Mouse (Mus musculus): Measurements from ENCODE around the gene Sgk1. TPM values are rescaled to one million over a fixed set of nuclear protein-coding genes. Genes with fewer than 3 reads are reported as not detected.
A peak's percentile ranks its signal among the peaks of the same experiment; 100 is the strongest.

Gene Sgk1
- polyA plus RNA-seq, 1 experiment from 2014 or later = 40.0 TPM

- no peaks in the 10 kb centered on the region for H3K9me3 ChIP-seq
These were observed 25.0 kb downstream of the Sgk1 start for GRCm38 (mm10) chr10:21906894-21907446.

DNA sequence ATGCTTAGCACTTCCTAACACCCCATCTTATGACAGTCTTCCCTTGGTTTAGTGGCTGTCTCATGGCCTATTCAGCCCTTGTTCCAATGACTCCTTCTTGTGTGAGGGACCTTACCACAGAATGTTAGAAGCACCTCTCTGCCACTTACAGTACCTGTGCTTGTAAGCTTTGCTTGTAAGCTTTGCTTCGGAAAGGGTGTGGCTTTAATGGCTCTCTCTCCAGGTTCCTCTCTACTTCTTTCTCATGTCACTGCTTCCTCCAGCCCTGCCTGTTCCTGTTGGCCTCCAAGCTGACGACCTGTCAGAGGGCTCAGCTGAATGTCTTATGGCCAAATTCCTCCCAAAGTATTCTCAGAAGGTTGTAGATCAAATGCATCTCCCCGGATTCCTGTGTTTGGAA, 25.8 kb downstream of the Sgk1 start:
- ATAC-seq (ENCODE audit: low FRiP score) = no peak
- WGBS = 69% methylated on average over 3 of the region's 3 CpGs
- H3K27ac ChIP-seq = no peak overlapping the region
- no peak overlapping the region for H3K4me2 ChIP-seq
- H3K4me1 ChIP-seq (replicated peaks) = no peaks in the 10 kb centered on the region
- no peaks in the 10 kb centered on the region; the same call in 1 of the 2 replicates for H3K36me3 ChIP-seq
- H3K4me3 ChIP-seq = no peak overlapping the region
- H3K9me3 ChIP-seq = no peaks in the 10 kb centered on the region
- H3K27me3 ChIP-seq = no peaks in the 10 kb centered on the region
- no peak overlapping the region for H3K9ac ChIP-seq

More at GRCm38 (mm10) chr10:21906894-21907446, 25.0 kb downstream of the Sgk1 start:
- H3K36me3 ChIP-seq = no peaks in the 10 kb centered on the region; the same call in 1 of the 2 replicates
- H3K9ac ChIP-seq = no peak overlapping the region
- H3K27me3 ChIP-seq = no peaks in the 10 kb centered on the region
- 26% methylated on average over 5 of the region's 5 CpGs for WGBS
- no peaks in the 10 kb centered on the region for H3K4me1 ChIP-seq (replicated peaks)
- H3K4me2 ChIP-seq = no peak overlapping the region
- no peak overlapping the region for H3K4me3 ChIP-seq
- ATAC-seq (ENCODE audit: low FRiP score) = no peak
- H3K27ac ChIP-seq = no peak overlapping the region

- Histone ChIP-seq H3K9me3 (no peaks in the 10 kb centered on the region), H3K4me1 (replicated peaks) (no peaks in the 10 kb centered on the region)
- 94% methylated on average over 1 of the region's 1 CpGs for WGBS
These were observed 26.7 kb downstream of the Sgk1 start for GRCm38 (mm10) chr10:21908686-21909085.

GRCm38 (mm10) chr10:21910334-21910733, 28.4 kb downstream of the Sgk1 start:
- Histone ChIP-seq H3K9ac (no peak overlapping the region), H3K4me3 (no peak overlapping the region), H3K9me3 (no peaks in the 10 kb centered on the region), H3K4me1 (replicated peaks) (0 out of 2 replicates have a peak, but pooled peaks cover 4% of the 10 kb centered on the region), H3K27me3 (no peaks in the 10 kb centered on the region), H3K27ac (no peak overlapping the region), H3K4me2 (no peak overlapping the region), H3K36me3 (no peaks in the 10 kb centered on the region)
- no peak for ATAC-seq (ENCODE audit: low FRiP score)
- 91% methylated on average over 9 of the region's 9 CpGs for WGBS

More at GRCm38 (mm10) chr10:21908686-21909085, 26.7 kb downstream of the Sgk1 start:
- Histone ChIP-seq H3K9ac (no peak overlapping the region), H3K4me2 (no peak overlapping the region), H3K4me3 (no peak overlapping the region), H3K36me3 (no peaks in the 10 kb centered on the region), H3K27me3 (no peaks in the 10 kb centered on the region), H3K27ac (no peak overlapping the region)
- no peak for ATAC-seq (ENCODE audit: low FRiP score)

DNA sequence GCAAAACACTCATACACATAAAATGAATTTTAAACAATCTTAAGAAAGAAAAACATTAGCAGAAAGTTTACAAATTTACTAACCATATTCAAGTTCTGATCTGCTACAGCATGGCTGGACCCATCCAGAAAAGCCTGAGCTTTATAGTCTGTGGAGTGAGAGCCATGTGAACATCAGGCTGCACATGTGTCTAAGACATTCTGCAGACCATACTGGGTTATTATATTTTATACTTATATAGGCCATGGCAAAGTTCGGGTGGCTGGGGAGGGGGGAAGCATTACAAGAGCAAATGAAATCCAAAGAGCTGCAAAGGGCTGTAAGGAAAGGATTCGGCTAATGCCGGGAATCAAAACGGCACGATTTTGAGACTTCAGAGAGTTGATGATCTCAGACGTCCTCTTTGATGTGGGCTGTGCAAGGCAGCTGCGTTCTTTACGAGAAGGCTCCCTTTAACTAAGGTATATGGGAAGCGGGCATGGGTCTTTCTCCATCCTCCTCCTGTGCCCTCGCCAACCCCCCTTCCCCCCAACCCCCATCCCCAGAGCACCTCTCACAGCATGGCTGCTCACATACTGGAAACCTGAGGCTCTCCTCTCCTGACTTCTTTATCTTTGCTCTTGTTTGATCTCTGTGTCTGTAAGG, 29.4 kb downstream of the Sgk1 start:
- WGBS = 82% methylated on average over 10 of the region's 10 CpGs
- no peaks in the 10 kb centered on the region for H3K27me3 ChIP-seq
- H3K4me2 ChIP-seq = no peak overlapping the region
- H3K9ac ChIP-seq = no peak overlapping the region
- ATAC-seq (ENCODE audit: low FRiP score) = no peak
- H3K27ac ChIP-seq = no peak overlapping the region
- 0 out of 2 replicates have a peak, but pooled peaks cover 4% of the 10 kb centered on the region for H3K4me1 ChIP-seq (replicated peaks)
- no peak overlapping the region for H3K4me3 ChIP-seq
- H3K9me3 ChIP-seq = no peaks in the 10 kb centered on the region
- no peaks in the 10 kb centered on the region for H3K36me3 ChIP-seq

DNA sequence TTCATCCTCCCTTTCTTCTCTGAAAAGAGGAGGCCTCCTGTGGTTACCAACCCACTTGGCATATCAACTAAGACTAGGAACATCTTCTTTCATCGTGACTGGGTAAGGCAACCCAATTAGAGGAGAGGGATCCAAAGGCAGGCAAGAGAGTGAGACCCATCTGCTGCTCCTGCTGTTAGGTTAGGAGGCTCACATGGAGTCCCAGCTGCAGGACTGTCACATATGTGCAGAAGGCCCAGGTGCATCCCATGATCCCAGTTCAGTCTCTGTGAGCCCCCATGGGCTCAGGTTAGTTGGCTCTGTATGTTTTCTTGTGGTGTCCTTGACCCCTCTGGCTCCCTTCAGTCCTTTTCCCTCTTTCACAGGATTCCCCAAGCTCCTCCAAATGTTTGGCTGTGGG, 32.8 kb downstream of the Sgk1 start:
- H3K27ac ChIP-seq = peak overlapping the region; percentile 30; the same call in 1 of the 2 replicates
- 3% methylated on average over 1 of the region's 1 CpGs for WGBS
- 0 out of 2 replicates have a peak, but pooled peaks cover 4% of the 10 kb centered on the region for H3K4me1 ChIP-seq (replicated peaks)
- H3K9ac ChIP-seq = no peak overlapping the region
- ATAC-seq (ENCODE audit: low FRiP score) = peak; percentile 57; the same call in 1 of the 2 replicates
- no peaks in the 10 kb centered on the region for H3K36me3 ChIP-seq
- no peak overlapping the region for H3K4me3 ChIP-seq
- H3K9me3 ChIP-seq = no peaks in the 10 kb centered on the region
- no peak overlapping the region for H3K4me2 ChIP-seq
- H3K27me3 ChIP-seq = no peaks in the 10 kb centered on the region

- Histone ChIP-seq H3K9ac (no peak overlapping the region), H3K9me3 (no peaks in the 10 kb centered on the region), H3K4me2 (no peak overlapping the region), H3K27ac (no peak overlapping the region), H3K4me3 (no peak overlapping the region), H3K27me3 (no peaks in the 10 kb centered on the region), H3K4me1 (replicated peaks) (0 out of 2 replicates have a peak, but pooled peaks cover 4% of the 10 kb centered on the region), H3K36me3 (no peaks in the 10 kb centered on the region)
- WGBS = 84% methylated on average over 11 of the region's 11 CpGs
- ATAC-seq (ENCODE audit: low FRiP score) = no peak
These were observed 34.5 kb downstream of the Sgk1 start for GRCm38 (mm10) chr10:21916301-21917071.

DNA sequence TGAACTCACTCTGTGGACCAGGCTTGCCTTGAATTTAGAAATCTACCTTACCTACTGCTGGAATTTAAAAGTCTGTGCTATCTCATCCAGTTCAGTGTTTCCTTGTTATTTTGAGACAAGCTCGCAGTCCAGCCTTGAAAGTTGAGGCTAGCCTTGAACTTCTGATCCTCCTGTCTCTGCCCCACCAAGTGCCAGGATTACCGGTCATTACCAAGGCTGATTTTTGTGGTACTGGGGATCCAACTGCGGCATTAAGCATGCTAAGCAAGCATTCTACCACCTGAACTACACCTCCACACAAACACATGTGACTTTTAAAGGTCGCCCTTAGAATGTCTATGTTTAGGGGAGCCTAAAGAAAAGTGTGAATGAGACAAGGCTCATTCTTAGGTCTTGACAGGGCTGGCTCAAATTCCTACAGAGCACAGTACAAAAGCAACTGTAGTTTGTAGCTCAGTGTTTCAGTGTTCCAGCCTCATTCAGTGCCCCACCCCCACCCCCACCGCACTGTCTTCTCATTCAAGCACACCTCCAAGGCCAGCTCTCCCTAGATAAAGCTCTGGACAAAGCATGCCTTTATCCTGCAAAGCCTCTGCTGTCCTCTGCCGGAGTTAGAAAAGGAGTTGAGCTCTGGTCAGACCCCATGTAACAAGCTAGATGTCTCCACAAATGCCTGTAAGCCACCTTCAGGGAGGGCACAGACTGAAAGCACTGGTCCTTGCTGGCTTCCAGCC, 36.2 kb downstream of the Sgk1 start:
- WGBS = 85% methylated on average over 6 of the region's 6 CpGs
- Histone ChIP-seq H3K36me3 (no peaks in the 10 kb centered on the region), H3K27me3 (no peaks in the 10 kb centered on the region), H3K4me1 (replicated peaks) (peaks cover 19% of the 10 kb centered on the region), H3K4me2 (no peak overlapping the region), H3K4me3 (no peak overlapping the region), H3K27ac (no peak overlapping the region), H3K9ac (no peak overlapping the region), H3K9me3 (no peaks in the 10 kb centered on the region)
- no peak for ATAC-seq (ENCODE audit: low FRiP score)

DNA sequence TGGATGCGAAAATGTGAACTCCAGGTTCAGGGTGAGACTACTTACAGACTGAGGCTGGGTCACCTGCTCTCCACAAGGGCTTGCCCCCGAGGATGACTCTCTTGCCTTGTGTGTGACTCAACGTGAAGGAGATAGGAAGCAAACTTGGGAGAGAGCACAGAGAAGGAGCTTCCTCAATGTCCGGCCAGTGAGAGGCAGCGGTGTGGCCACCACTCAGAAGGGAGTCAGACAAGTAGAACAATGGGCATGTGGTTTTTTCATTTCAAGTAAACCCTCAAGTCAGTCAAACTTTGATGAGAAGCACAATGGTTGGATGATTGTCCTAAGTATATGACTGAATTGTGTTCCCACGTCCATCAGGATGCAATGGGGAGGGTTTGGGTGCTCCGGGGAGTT, 36.8 kb downstream of the Sgk1 start:
- H3K36me3 ChIP-seq = no peaks in the 10 kb centered on the region
- H3K4me2 ChIP-seq = no peak overlapping the region
- no peaks in the 10 kb centered on the region for H3K9me3 ChIP-seq
- no peak overlapping the region for H3K27ac ChIP-seq
- WGBS = 84% methylated on average over 7 of the region's 7 CpGs
- H3K4me1 ChIP-seq (replicated peaks) = peaks cover 25% of the 10 kb centered on the region
- H3K9ac ChIP-seq = no peak overlapping the region
- no peaks in the 10 kb centered on the region for H3K27me3 ChIP-seq
- no peak for ATAC-seq (ENCODE audit: low FRiP score)
- H3K4me3 ChIP-seq = no peak overlapping the region

- no peak overlapping the region for H3K27ac ChIP-seq
- no peaks in the 10 kb centered on the region for H3K9me3 ChIP-seq
- no peak overlapping the region for H3K9ac ChIP-seq
- no peak for ATAC-seq (ENCODE audit: low FRiP score)
- H3K4me3 ChIP-seq = no peak overlapping the region
- H3K4me1 ChIP-seq (replicated peaks) = peaks cover 29% of the 10 kb centered on the region
- no peaks in the 10 kb centered on the region for H3K27me3 ChIP-seq
- no peaks in the 10 kb centered on the region for H3K36me3 ChIP-seq
- H3K4me2 ChIP-seq = no peak overlapping the region
- 54% methylated on average over 2 of the region's 2 CpGs for WGBS
These were observed 38.6 kb downstream of the Sgk1 start for GRCm38 (mm10) chr10:21920611-21921010.

DNA sequence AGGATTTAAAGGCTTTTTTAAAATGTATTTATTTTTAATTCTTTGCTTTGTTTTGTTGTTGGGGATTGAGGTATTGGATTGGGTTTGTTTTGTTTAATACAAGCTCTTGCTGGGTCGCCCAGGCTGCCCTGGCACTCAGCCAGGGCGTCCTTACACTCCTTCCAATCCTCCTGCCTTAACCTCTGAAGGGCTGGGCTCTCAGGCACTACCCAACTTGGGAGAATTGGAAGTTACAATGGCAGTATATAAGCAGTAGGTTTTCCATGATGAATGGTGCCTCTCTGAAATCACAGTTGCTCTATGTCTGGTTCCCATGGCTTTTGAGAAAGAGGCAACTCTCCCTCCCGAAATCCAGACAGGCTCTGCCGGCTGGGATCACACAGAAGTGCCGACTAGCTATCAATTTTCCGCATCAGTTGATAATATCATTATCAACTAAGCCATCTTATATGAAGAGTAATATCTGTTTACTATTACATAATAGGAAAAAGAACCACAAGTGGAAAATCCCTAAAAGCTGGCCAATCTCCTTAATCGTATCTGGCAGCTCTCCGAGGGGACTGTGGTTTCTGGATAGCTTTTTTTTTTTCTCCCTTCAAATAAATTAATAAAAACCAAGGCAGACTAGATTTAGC, 40.8 kb downstream of the Sgk1 start:
- peak overlapping the region; percentile 85 for H3K27ac ChIP-seq
- peak overlapping the region; percentile 48 for H3K4me2 ChIP-seq
- peaks cover 29% of the 10 kb centered on the region for H3K4me1 ChIP-seq (replicated peaks)
- no peak for ATAC-seq (ENCODE audit: low FRiP score)
- 34% methylated on average over 8 of the region's 8 CpGs for WGBS
- H3K9me3 ChIP-seq = no peaks in the 10 kb centered on the region
- H3K9ac ChIP-seq = no peak overlapping the region
- H3K36me3 ChIP-seq = no peaks in the 10 kb centered on the region
- 0 out of 2 replicates have a peak overlapping the region, but pooled peaks have one; percentile 20 for H3K4me3 ChIP-seq
- H3K27me3 ChIP-seq = no peaks in the 10 kb centered on the region

Measured in hindbrain, embryonic 13.5 days (tissue).